Mouse (Mus musculus) ES-E14 (cell line): ENCODE results near the gene Gm28051.
A peak's percentile ranks its signal among the peaks of the same experiment; 100 is the strongest.

ENCODE experiments used
- CHD2 ChIP-seq: IDR thresholded peaks from 2 replicates; pipeline ENCODE4 v1.6.1; 2014; ENCODE audit warnings: mild to moderate bottlenecking, low read depth, low read length, inconsistent platforms
- HCFC1 ChIP-seq: IDR thresholded peaks from 2 replicates; pipeline ENCODE4 v1.6.1; 2012; ENCODE audit warnings: low read length, inconsistent platforms, borderline replicate concordance; ENCODE audit not compliant: insufficient read depth
- MAFK ChIP-seq: IDR thresholded peaks from 2 replicates; pipeline ENCODE4 v1.6.1; 2014; ENCODE audit warnings: mild to moderate bottlenecking, low read depth, low read length, inconsistent platforms; ENCODE audit not compliant: insufficient read depth
- ZC3H11A ChIP-seq: IDR thresholded peaks from 2 replicates; pipeline ENCODE4 v1.6.1; 2012; ENCODE audit warnings: low read depth, mild to moderate bottlenecking, inconsistent platforms, low read length, borderline replicate concordance
- ZNF384 ChIP-seq: IDR thresholded peaks from 2 replicates; pipeline ENCODE4 v1.6.1; 2012; ENCODE audit warnings: low read depth, low read length, inconsistent platforms

DNA sequence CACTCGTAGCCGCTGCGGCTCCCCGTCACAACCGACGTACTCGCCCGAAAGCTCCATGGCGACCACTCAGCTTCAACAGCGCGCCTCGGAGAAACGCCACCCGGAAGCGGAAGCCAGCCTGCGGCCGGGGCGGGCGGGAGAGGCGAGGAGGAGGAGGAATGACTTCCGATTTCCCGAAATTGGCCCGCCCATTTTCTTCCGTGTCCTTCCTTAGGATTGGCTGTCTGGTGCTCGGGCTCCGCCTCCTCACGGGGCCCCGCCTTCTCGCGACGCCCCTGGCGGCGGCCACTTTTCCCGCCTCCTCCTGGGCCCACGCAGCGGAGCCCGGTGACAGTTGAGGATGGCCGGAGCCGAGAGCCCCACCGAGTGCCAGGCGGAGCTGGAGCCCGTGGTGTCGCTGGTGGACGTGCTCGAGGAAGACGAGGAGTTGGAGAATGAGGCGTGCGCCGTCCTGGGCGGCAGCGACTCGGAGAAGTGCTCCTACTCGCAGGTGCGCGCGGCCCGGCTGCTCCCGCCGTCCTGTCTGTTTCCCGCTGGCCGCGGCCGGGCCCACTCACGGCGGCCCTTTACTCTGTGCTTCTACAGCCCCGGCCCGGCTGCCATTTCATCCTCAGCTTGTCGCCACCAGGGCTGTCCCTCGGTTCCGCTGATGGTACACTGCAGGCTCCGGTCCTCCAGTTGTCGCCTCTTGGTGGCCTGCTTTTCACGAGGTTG lies at the start of gene Gm28051, which contains the start of the genes Gon7 and Ubr7:
- TF ChIP-seq ZNF384 (no peak), MAFK (no peak), HCFC1 (peak; percentile 12; the same call in 1 of the 2 replicates), ZC3H11A (no peak), CHD2 (no peak)
